Mouse (Mus musculus): ENCODE measurements around the gene Pdgfb. TPM values are rescaled to one million over a fixed set of nuclear protein-coding genes. Genes with fewer than 3 reads are reported as not detected.

Pdgfb gene
- polyA plus RNA-seq, 1 experiment = 21.7 TPM

DNA sequence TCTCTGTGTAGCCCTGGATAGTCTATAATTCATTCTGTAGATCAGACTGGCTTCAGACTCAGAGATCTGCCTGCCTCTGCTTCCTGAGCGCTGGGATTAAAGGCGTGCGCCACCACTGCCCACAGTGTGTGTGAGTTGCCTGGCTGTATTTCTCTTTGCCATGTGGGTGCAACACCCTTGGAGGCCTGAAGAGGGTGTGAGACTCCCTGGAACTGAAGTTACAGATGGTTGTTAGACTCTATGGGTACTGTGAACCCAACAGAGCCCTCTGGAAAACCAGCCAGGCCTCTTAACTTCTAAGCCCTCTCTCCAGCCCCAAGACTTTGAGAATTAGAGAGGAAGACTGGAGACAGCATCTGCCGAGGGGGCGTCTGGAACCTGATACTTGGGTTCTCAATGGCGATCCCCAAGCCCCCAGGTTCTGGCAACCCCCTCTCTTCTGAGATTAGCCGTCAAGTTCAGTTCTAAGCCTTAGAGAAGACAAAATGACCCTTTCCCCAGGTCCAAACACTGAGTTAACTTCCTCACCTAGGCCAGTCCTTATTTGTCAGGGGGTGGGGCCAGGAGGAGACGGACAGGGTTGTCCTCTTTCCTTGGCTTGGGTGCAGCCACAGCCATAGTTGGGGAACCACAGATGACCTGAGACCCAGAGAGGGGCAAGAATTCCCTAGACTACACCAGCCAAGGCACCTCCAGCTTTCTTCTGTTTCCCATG, 45.7 kb upstream of the Pdgfb start:
- TF ChIP-seq MYOD1 (IDR thresholded peaks at IDR 0.05; ENCODE audit: control insufficient read depth in 1 of 3, insufficient read length in 2 of 3, low read depth in 2 of 3) = no peak
- TF ChIP-seq POLR2A (IDR thresholded peaks at IDR 0.05; ENCODE audit: insufficient read length, low read depth) = no peak
- no peak for TF ChIP-seq POLR2AphosphoS2 (IDR thresholded peaks at IDR 0.05; ENCODE audit: insufficient read length, low read depth)
- no peak for TF ChIP-seq MAX (IDR thresholded peaks at IDR 0.05; ENCODE audit: low read depth)
- TF ChIP-seq E2F4 (IDR thresholded peaks at IDR 0.05; ENCODE audit: insufficient read depth) = no peak
- no peak for TF ChIP-seq TCF12 (IDR thresholded peaks at IDR 0.05; ENCODE audit: insufficient read depth, poor library complexity, severe bottlenecking)
- no peak for TF ChIP-seq MYOG (IDR thresholded peaks at IDR 0.05; ENCODE audit: control insufficient read depth in 1 of 3, insufficient read depth in 1 of 3, insufficient read length in 2 of 3, low read depth in 2 of 3)
- TF ChIP-seq TCF3 (IDR thresholded peaks at IDR 0.05; ENCODE audit: insufficient read length, low read depth) = no peak
- Histone ChIP-seq H3ac (ENCODE audit: control insufficient read depth, insufficient read length) (no peak overlapping the region), H3K27me3 (ENCODE audit: control insufficient read depth, insufficient read depth, insufficient read length) (no peaks in the 10 kb centered on the region), H3K36me3 (ENCODE audit: control insufficient read depth, insufficient read depth) (no peaks in the 10 kb centered on the region), H3K4me3 (no peak overlapping the region), H3K4me2 (ENCODE audit: low read depth) (no peak overlapping the region), H3K79me2 (ENCODE audit: control insufficient read depth, insufficient read depth) (no peaks in the 10 kb centered on the region)

DNA sequence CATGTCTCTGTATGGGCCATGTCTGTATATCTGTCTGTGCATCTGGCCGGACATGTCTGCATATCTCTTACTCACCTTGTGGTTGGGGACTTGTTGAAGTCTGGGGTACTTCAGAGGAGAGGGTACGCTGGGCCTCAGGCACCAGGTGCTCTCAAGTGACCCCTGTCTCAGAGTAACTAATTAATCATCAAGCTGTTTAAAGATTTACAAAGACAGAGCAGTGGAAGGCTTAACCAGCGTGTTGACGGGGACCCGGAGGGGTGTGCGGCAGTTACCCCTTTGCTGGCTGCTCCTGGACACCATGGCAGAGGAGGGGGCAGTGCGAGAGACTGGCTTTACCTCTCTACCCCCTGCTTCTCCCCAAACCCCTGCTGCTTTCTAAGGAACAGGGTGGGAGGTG, 44.8 kb upstream of the Pdgfb start:
- Histone ChIP-seq H3K36me3 (ENCODE audit: control insufficient read depth, insufficient read depth) (no peaks in the 10 kb centered on the region), H3K4me3 (no peak overlapping the region), H3K4me2 (ENCODE audit: low read depth) (no peak overlapping the region), H3K27me3 (ENCODE audit: control insufficient read depth, insufficient read depth, insufficient read length) (no peaks in the 10 kb centered on the region), H3ac (ENCODE audit: control insufficient read depth, insufficient read length) (no peak overlapping the region), H3K79me2 (ENCODE audit: control insufficient read depth, insufficient read depth) (no peaks in the 10 kb centered on the region)
- TF ChIP-seq MAX (IDR thresholded peaks at IDR 0.05; ENCODE audit: low read depth) (no peak), E2F4 (IDR thresholded peaks at IDR 0.05; ENCODE audit: insufficient read depth) (no peak), CEBPB (IDR thresholded peaks at IDR 0.05; ENCODE audit: insufficient read depth, poor library complexity, severe bottlenecking) (no peak), TCF3 (IDR thresholded peaks at IDR 0.05; ENCODE audit: insufficient read length, low read depth) (no peak), REST (IDR thresholded peaks at IDR 0.05; ENCODE audit: insufficient read depth, insufficient read length) (no peak)

DNA sequence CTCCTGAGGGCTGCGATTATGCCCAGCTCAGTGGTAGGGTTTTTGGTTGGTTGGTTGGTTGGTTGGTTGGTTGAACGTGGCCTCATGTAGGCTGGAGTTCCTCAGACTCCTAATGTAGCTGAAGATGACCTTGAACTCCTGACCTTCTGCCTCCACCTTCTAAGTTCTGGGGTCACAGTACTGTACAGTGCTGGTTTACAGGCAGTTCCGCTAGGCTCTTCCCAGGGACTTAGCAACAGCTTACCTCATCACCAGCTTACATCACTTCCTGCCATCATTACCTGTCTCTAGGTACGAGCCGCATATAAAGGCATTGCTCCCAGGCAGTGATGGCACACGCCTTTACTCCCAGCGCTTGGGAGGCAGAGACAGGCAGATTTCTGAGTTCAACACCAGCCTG, 43.4 kb upstream of the Pdgfb start:
- Histone ChIP-seq H3ac (ENCODE audit: control insufficient read depth, insufficient read length) (no peak overlapping the region), H3K4me3 (no peak overlapping the region), H3K79me2 (ENCODE audit: control insufficient read depth, insufficient read depth) (no peaks in the 10 kb centered on the region), H3K27me3 (ENCODE audit: control insufficient read depth, insufficient read depth, insufficient read length) (no peaks in the 10 kb centered on the region), H3K36me3 (ENCODE audit: control insufficient read depth, insufficient read depth) (no peaks in the 10 kb centered on the region), H3K4me2 (ENCODE audit: low read depth) (no peak overlapping the region)
- TF ChIP-seq CEBPB (IDR thresholded peaks at IDR 0.05; ENCODE audit: insufficient read depth, poor library complexity, severe bottlenecking) = no peak
- no peak for TF ChIP-seq POLR2AphosphoS2 (IDR thresholded peaks at IDR 0.05; ENCODE audit: insufficient read length, low read depth)
- TF ChIP-seq MYOG (IDR thresholded peaks at IDR 0.05; ENCODE audit: control insufficient read depth in 1 of 3, insufficient read depth in 1 of 3, insufficient read length in 2 of 3, low read depth in 2 of 3) = no peak
- TF ChIP-seq SRF (IDR thresholded peaks at IDR 0.05; ENCODE audit: control insufficient read depth, insufficient read length, low read depth) = no peak
- no peak for TF ChIP-seq TCF3 (IDR thresholded peaks at IDR 0.05; ENCODE audit: insufficient read length, low read depth)
- no peak for TF ChIP-seq TCF12 (IDR thresholded peaks at IDR 0.05; ENCODE audit: insufficient read depth, poor library complexity, severe bottlenecking)
- no peak for TF ChIP-seq REST (IDR thresholded peaks at IDR 0.05; ENCODE audit: insufficient read depth, insufficient read length)
- TF ChIP-seq USF1 (IDR thresholded peaks at IDR 0.05; ENCODE audit: low read depth) = no peak
- TF ChIP-seq MAX (IDR thresholded peaks at IDR 0.05; ENCODE audit: low read depth) = no peak
- no peak for TF ChIP-seq POLR2A (IDR thresholded peaks at IDR 0.05; ENCODE audit: insufficient read length, low read depth)
- no peak for TF ChIP-seq MYOD1 (IDR thresholded peaks at IDR 0.05; ENCODE audit: control insufficient read depth in 1 of 3, insufficient read length in 2 of 3, low read depth in 2 of 3)
- no peak for TF ChIP-seq E2F4 (IDR thresholded peaks at IDR 0.05; ENCODE audit: insufficient read depth)

DNA sequence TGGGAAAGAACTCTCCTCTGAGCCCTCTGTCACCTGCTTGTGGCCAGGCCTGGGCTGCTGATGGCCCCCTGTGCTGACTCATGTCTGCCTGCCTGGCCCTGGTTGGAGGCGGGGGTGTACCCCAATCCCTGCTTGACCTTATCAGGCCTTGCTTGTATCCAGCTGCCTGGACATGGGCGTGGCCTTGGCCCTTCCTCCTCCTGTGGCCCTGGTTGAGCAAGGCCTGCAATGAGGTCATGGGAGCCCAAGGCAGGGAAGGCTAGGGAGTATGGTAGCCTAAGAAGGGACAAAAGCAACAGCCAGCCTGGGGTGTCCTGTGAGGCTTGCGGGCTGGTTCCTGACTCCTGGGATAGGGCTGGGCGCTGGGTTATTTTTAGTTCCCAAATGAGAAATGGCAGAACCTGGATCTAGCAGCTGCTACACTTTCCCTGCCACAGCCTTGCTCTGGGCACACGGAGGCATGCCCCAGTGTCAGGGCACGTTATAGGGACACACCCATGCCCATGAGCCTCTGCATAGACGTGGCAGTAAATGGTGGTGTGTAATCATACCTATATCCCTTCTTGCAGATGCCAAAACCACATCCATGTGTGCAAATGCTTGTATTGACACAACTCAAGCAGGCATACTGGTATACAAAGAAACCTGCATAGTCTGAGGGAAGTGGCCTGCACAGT, 39.4 kb upstream of the Pdgfb start:
- peak overlapping the region; percentile 64 for H3K4me2 ChIP-seq (ENCODE audit: low read depth)
- no peaks in the 10 kb centered on the region for H3K79me2 ChIP-seq (ENCODE audit: control insufficient read depth, insufficient read depth)
- no peak overlapping the region for H3K4me3 ChIP-seq
- H3K27me3 ChIP-seq (ENCODE audit: control insufficient read depth, insufficient read depth, insufficient read length) = no peaks in the 10 kb centered on the region
- H3K36me3 ChIP-seq (ENCODE audit: control insufficient read depth, insufficient read depth) = no peaks in the 10 kb centered on the region
- H3ac ChIP-seq (ENCODE audit: control insufficient read depth, insufficient read length) = no peak overlapping the region
- peak; percentile 2 to 86 (median 83) for TF ChIP-seq MYOD1 (IDR thresholded peaks at IDR 0.05; ENCODE audit: control insufficient read depth in 1 of 3, insufficient read length in 2 of 3, low read depth in 2 of 3)
- TF ChIP-seq TCF12 (IDR thresholded peaks at IDR 0.05; ENCODE audit: insufficient read depth, poor library complexity, severe bottlenecking) = peak; percentile 30
- no peak for TF ChIP-seq POLR2AphosphoS2 (IDR thresholded peaks at IDR 0.05; ENCODE audit: insufficient read length, low read depth)
- TF ChIP-seq POLR2A (IDR thresholded peaks at IDR 0.05; ENCODE audit: insufficient read length, low read depth) = peak; percentile 10
- TF ChIP-seq TCF3 (IDR thresholded peaks at IDR 0.05; ENCODE audit: insufficient read length, low read depth) = peak; percentile 49
- TF ChIP-seq SRF (IDR thresholded peaks at IDR 0.05; ENCODE audit: control insufficient read depth, insufficient read length, low read depth) = peak; percentile 98
- TF ChIP-seq MYOG (IDR thresholded peaks at IDR 0.05; ENCODE audit: control insufficient read depth in 1 of 3, insufficient read depth in 1 of 3, insufficient read length in 2 of 3, low read depth in 2 of 3) = peak; percentile 64 to 86 (median 78)
- TF ChIP-seq MAX (IDR thresholded peaks at IDR 0.05; ENCODE audit: low read depth) = no peak
- TF ChIP-seq REST (IDR thresholded peaks at IDR 0.05; ENCODE audit: insufficient read depth, insufficient read length) = no peak
- TF ChIP-seq CEBPB (IDR thresholded peaks at IDR 0.05; ENCODE audit: insufficient read depth, poor library complexity, severe bottlenecking) = peak; percentile 95
